Mouse (Mus musculus) kidney, embryonic 16.5 days (tissue): ENCODE results near the gene Uba7. TPM values are rescaled to one million over a fixed set of nuclear protein-coding genes. Genes with fewer than 3 reads are reported as not detected.

ENCODE experiments used
- ATAC-seq: fragments of 200-750 bp; cut with Nextera tagmentation; 2 replicates; pipeline ENCODE4 v1.8.0; 2017; ENCODE audit warnings: moderate TSS enrichment; ENCODE audit not compliant: low FRiP score, low TSS enrichment
- H3K27ac ChIP-seq: fragments of 300-500 bp; sonication (generic); 2 replicates; pipeline ENCODE4 v1.5.1; 2014; ENCODE audit warnings: low read length
- H3K27me3 ChIP-seq: fragments of 300-500 bp; sonication (generic); 2 replicates; pipeline ENCODE4 v1.6.1; 2014; ENCODE audit warnings: low read length, control low read depth, mixed read lengths; ENCODE audit not compliant: insufficient read depth
- H3K36me3 ChIP-seq: fragments of 300-500 bp; sonication (generic); 2 replicates; pipeline ENCODE4 v1.6.1; 2014; ENCODE audit warnings: low read length, control low read depth, mixed read lengths; ENCODE audit not compliant: insufficient read depth
- H3K4me1 ChIP-seq: fragments of 300-500 bp; sonication (generic); 2 replicates; pipeline ENCODE4 v1.6.1; 2014; ENCODE audit warnings: low read length, control low read depth, mixed read lengths; ENCODE audit not compliant: insufficient read depth
- H3K4me2 ChIP-seq: fragments of 300-500 bp; sonication (generic); replicated peaks from 2 replicates; pipeline ENCODE4 v1.6.1; 2014; ENCODE audit warnings: low read depth, low read length
- H3K4me3 ChIP-seq: fragments of 300-500 bp; sonication (generic); 2 replicates; pipeline ENCODE4 v1.5.1; 2014; ENCODE audit warnings: mild to moderate bottlenecking, low read length
- H3K9ac ChIP-seq: fragments of 300-500 bp; sonication (generic); replicated peaks from 2 replicates; pipeline ENCODE4 v1.6.1; 2014; ENCODE audit warnings: low read length
- H3K9me3 ChIP-seq: fragments of 300-500 bp; sonication (generic); 2 replicates; pipeline ENCODE4 v1.6.1; 2016; ENCODE audit warnings: low read length, control low read depth
- WGBS: fragments of 180-500 bp; shearing (Covaris S2); extraction: QIAGEN DNeasy Blood & Tissue Kit; methylation state at CpG from one replicate; pipeline ENCODE4 v1.1.7; 2014; 5-methylcytosine and 5-hydroxymethylcytosine counted together
- polyA plus RNA-seq: library from polyadenylated mRNA; unstranded; fragments of >200 nt; fragmentation: Nextera tagmentation; extraction: Ambion mirVana; gene quantifications from 2 replicates; pipeline ENCODE4 v1.2.1, GENCODE M21; 2015

The Uba7 gene
- polyA plus RNA-seq, 1 experiment from 2014 or later: 20.2 TPM

DNA sequence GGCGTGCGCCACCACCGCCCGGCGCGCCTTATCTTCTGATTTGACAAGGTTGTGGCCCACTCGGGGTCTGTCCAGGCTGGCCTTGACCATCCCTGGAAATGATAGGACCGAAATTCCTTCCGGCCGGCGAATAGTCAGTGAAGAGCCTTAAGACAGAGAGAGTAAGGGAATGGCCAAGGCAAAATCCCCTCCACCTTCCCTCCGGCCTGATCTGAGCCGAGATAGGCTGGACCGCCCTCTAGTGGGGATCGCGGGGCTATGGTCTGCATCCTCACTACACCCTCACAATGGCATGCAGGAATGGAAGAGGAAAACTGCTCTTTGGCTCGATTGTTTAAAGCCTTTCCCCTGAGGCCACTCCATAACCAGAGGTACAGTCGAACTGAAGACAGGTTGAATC lies 11.1 kb downstream of the Uba7 start:
- Histone ChIP-seq H3K4me1 (peaks cover 25% of the 10 kb centered on the region), H3K27ac (peak overlapping the region; percentile 99), H3K9ac (peak overlapping the region; percentile 68; the same call in 1 of the 2 replicates), H3K4me2 (peak overlapping the region; percentile 58), H3K27me3 (no peaks in the 10 kb centered on the region; the same call in 1 of the 2 replicates), H3K36me3 (no peaks in the 10 kb centered on the region), H3K4me3 (peak overlapping the region; percentile 60), H3K9me3 (no peaks in the 10 kb centered on the region)
- peak; percentile 50 for ATAC-seq
- 2% methylated on average over 18 of the region's 18 CpGs for WGBS

DNA sequence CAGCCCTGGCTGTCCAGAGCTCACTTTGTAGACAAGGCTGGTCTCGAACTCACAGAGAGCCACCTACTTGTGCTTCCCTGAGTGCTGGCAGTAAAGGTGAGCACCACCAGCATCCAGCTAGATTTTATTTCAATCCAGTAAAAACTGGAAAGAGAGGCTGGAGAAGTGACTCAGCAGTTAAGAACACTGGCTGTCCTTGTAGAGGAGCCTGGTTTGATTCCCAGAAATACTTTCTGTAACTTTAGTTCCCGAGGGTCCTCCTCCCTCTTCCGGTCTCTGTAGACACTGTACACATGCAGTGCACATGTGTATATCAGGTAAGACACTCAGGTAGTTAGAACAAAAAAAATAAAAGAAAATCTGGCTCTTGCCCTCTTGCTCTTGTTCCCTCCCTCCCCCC lies 12.6 kb downstream of the Uba7 start:
- no peak for ATAC-seq
- 58% methylated on average over 3 of the region's 3 CpGs for WGBS

DNA sequence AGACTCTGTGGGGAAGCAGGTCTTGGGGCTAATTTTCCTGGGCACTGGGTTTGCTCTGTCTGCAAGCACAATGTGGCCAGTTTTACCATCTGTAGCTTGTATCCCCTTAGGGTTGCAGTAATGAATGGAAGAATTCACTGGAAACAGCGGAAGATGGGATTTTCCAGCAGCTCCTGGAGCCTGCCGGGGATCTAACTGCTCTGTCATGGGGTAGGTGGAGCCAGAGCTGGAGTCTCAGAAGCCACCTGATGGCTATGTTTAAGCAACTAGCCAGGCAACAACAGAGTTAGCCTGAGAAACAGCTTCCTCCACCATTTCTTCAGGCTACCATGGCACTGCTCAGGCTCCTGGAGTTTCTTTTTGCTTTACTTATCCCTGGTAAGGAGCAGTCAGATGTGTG lies 16.9 kb downstream of the Uba7 start, which contains the start of gene Cdhr4:
Gene Cdhr4 (plus strand): TSS at position 301 of the 400 bp plus-strand sequence.
- no peaks in the 10 kb centered on the region for H3K9me3 ChIP-seq
- H3K9ac ChIP-seq: no peak within 1 kb of the TSS
- 64% methylated on average over 2 of the region's 2 CpGs for WGBS
- H3K4me3 ChIP-seq: no peak within 1 kb of the TSS
- no peak within 1 kb of the TSS for H3K4me2 ChIP-seq
- H3K4me1 ChIP-seq: no peaks in the 10 kb centered on the region
- H3K27ac ChIP-seq: no peak within 1 kb of the TSS
- no peak for ATAC-seq
- no peaks in the 10 kb centered on the region; the same call in 1 of the 2 replicates for H3K27me3 ChIP-seq
- H3K36me3 ChIP-seq: no peaks in the 10 kb centered on the region

More for the DNA sequence above, 12.6 kb downstream of the Uba7 start:
- Histone ChIP-seq H3K27me3 (no peaks in the 10 kb centered on the region; the same call in 1 of the 2 replicates), H3K4me1 (peaks cover 12% of the 10 kb centered on the region), H3K4me2 (no peak overlapping the region), H3K9me3 (no peaks in the 10 kb centered on the region), H3K27ac (no peak overlapping the region), H3K4me3 (no peak overlapping the region), H3K9ac (no peak overlapping the region), H3K36me3 (no peaks in the 10 kb centered on the region)

DNA sequence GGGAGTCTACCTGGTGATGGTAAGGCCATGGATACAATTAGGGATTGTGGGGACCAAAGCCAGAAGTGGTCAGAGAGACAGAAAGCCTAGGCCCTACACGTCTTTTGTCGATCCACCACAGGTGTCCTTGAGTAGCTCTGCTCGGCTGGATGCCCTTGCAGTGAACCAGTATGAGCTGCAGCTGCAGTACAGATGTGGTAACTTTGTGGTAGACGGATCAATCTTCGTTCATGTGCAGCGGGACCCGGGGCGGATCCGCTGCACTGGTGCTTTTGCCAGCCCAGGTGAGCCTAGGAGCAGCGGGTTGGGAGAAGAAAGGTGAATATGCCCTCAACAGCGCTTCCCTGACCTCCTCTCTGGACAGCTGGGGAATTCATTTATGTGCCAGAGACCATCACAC lies 17.7 kb downstream of the Uba7 start:
- H3K4me2 ChIP-seq: no peak overlapping the region
- H3K36me3 ChIP-seq: no peaks in the 10 kb centered on the region
- no peak overlapping the region for H3K4me3 ChIP-seq
- no peaks in the 10 kb centered on the region for H3K4me1 ChIP-seq
- no peak overlapping the region for H3K27ac ChIP-seq
- WGBS: 85% methylated on average over 11 of the region's 11 CpGs
- ATAC-seq: no peak
- H3K9me3 ChIP-seq: no peaks in the 10 kb centered on the region
- H3K9ac ChIP-seq: no peak overlapping the region
- no peaks in the 10 kb centered on the region for H3K27me3 ChIP-seq

DNA sequence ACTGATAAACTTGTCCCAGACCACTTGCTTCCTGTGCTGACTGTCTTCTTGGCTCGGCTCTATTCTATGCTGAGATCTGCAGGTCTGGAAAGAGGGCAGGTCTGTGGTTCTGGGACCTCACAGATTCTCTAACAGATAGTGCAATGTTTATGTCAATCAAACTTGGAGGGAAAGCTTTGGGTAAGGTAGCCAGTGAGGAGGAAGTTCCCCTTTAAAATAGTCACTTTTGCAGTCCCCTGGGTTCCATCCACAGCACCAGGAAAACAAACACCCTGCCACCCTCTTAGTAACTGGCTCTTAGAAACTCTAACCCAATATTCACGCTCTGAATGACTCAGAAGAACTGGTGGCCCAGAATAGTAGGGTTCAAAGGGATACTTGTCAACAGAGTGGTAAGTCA lies 19.2 kb downstream of the Uba7 start:
- H3K27me3 ChIP-seq: no peaks in the 10 kb centered on the region
- H3K4me1 ChIP-seq: no peaks in the 10 kb centered on the region
- H3K27ac ChIP-seq: no peak overlapping the region
- no peak overlapping the region for H3K9ac ChIP-seq
- no peak for ATAC-seq
- H3K9me3 ChIP-seq: no peaks in the 10 kb centered on the region
- WGBS: 44% methylated on average over 2 of the region's 2 CpGs
- H3K4me3 ChIP-seq: no peak overlapping the region
- no peak overlapping the region for H3K4me2 ChIP-seq
- no peaks in the 10 kb centered on the region for H3K36me3 ChIP-seq

DNA sequence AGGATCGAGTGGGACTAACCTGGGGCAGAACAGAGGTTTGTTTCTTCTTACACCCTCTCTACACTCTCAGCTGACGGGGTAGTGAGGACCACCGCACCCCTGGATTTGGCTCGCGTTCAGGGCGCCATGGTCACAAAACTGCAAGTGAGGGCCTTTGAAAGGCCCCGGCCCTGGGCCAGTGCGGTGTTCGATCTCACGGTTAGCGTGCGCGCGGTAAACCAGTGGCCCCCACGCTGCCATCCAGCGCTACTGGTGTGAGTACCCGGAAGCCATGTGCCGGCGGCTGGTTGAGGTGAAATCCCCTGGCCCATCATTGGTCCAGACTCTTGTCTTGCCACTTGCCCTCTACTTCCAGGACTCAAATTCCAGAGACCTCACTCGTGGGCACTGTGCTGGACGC lies 20.2 kb downstream of the Uba7 start:
- H3K4me2 ChIP-seq: no peak overlapping the region
- no peak overlapping the region for H3K4me3 ChIP-seq
- no peaks in the 10 kb centered on the region for H3K4me1 ChIP-seq
- no peaks in the 10 kb centered on the region for H3K9me3 ChIP-seq
- ATAC-seq: no peak
- no peak overlapping the region for H3K27ac ChIP-seq
- no peaks in the 10 kb centered on the region for H3K36me3 ChIP-seq
- H3K27me3 ChIP-seq: no peaks in the 10 kb centered on the region
- H3K9ac ChIP-seq: no peak overlapping the region
- 93% methylated on average over 21 of the region's 21 CpGs for WGBS

DNA sequence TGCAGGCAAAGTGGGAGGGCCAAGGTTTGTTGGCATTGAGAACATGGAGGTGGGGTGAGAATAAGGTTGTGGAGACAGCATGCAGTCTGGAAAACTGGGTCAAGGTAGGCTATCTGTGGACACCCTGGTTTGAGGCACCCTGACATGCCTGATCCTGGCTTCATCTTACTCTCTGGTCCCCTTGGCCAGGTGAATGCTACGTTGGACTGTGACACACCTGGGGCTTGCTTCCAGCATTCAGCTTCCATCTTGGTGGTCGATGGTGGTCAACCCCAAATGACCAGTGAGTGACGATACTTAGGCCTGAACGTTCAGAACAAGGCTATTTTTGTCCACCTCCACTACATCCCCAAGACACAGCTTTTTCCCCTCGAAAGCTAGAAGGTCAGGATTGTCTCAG lies 20.7 kb downstream of the Uba7 start, which contains the start of gene Gm20662:
Gene Gm20662 (plus strand): TSS at position 301 of the 400 bp plus-strand sequence.
- ATAC-seq: no peak
- no peak within 1 kb of the TSS for H3K4me2 ChIP-seq
- 91% methylated on average over 5 of the region's 5 CpGs for WGBS

DNA sequence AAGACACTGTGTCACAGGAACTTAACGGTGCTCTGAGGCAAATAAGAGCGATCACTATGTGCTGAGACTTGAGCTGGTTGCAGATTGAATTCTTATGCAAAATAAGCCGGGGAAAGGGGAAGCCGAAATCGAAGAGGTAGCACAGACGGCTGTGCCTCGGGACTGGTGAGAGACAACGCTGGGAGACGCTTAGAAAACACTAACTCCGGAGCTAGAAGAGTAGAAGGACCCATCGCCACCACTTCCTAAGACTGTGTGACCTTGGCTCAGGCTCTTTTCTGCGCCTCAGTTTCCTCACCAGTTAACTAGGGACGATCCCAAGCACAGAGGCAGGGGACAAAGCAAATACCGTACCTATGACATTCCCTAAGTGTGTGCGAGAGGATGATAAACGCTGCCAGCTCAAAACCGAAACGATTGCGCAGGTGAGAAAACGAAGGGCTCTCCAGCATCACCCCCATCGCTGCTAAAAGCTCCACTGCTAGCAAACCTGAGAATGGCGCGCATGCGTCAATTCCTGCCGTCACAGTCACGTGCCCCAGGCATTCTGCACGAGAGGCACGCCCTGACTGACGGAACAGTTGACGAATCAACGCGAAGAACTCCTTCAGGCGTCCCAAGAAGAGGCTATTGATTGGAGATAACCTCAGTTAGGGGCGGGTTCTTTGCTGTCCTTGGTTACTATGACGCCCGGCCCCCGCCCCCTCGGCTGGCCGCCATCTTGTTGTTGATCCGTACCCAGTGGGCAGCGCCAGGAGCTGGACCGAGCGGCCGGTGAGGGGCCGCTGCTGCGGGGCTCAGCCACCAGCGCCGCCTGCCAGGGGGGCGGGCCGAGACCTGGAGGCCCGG lies 26.8 kb downstream of the Uba7 start, which contains the start of gene Ip6k1:
Gene Ip6k1 (plus strand): TSS at position 580 of the 849 bp plus-strand sequence.
- Histone ChIP-seq H3K36me3 (no peaks in the 10 kb centered on the region), H3K27ac (peak within 1 kb of the TSS; percentile 83), H3K27me3 (no peaks in the 10 kb centered on the region), H3K9me3 (no peaks in the 10 kb centered on the region), H3K4me1 (peaks cover 18% of the 10 kb centered on the region), H3K4me3 (peak within 1 kb of the TSS; percentile 65), H3K4me2 (peak within 1 kb of the TSS; percentile 89), H3K9ac (peak within 1 kb of the TSS; percentile 85)
- under 1% methylated on average over 51 of the region's 51 CpGs for WGBS
- peak; percentile 99 for ATAC-seq

More for the DNA sequence above, 20.7 kb downstream of the Uba7 start, which contains the start of gene Gm20662:
- Histone ChIP-seq H3K4me3 (no peak within 1 kb of the TSS), H3K9ac (no peak within 1 kb of the TSS), H3K27ac (no peak within 1 kb of the TSS), H3K27me3 (no peaks in the 10 kb centered on the region), H3K4me1 (no peaks in the 10 kb centered on the region), H3K9me3 (no peaks in the 10 kb centered on the region), H3K36me3 (no peaks in the 10 kb centered on the region)

DNA sequence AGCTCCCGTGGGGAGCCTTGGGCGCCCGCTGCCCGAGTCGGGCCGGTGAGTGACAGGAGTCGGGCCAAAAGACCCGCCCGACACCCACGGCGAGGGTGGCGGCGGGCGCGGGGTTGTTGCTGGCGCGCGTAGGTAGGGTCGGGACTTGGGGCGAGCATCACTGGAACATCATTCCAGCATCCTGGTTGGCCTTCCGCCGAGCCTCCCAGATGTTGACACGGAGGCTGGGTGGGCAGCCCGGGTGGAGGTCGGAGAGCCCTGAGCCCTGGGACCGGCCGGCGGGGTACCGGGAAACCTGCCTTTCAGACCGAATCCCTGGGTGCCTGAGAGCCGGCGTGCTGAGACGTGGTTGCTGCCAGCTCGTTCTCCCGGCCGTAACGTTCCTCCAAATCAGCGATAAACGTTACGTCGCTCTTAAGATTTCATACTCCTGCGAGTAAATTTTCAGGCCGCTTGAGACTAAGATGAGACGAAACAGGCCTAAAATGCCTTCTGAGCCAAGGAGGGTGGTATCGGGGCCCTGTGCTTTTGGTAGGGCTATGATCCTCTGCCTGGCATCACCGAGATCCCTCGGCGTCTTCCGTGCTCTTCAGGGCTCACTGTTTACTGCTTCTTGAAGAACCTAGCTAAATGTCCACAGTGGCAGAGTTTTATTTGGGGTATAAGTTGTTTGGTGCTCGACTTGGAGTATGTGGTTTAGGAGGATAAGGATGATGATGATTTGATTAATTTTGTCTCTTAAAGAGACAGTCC lies 27.6 kb downstream of the Uba7 start:
- peak overlapping the region; percentile 83 for H3K27ac ChIP-seq
- H3K9ac ChIP-seq: peak overlapping the region; percentile 84
- ATAC-seq: no peak; the same call in none of the 2 replicates
- H3K4me1 ChIP-seq: peaks cover 18% of the 10 kb centered on the region
- peak overlapping the region; percentile 65 for H3K4me3 ChIP-seq
- no peaks in the 10 kb centered on the region for H3K27me3 ChIP-seq
- no peaks in the 10 kb centered on the region for H3K9me3 ChIP-seq
- H3K36me3 ChIP-seq: no peaks in the 10 kb centered on the region
- WGBS: under 1% methylated on average over 48 of the region's 50 CpGs
- peak overlapping the region; percentile 89 for H3K4me2 ChIP-seq
